Mouse (Mus musculus) stomach, postnatal 0 days (tissue): ENCODE measurements around the gene C1rb. TPM values are rescaled to one million over a fixed set of nuclear protein-coding genes. Genes with fewer than 3 reads are reported as not detected.
"Not testable (repeated sequence)": the region's sequence is repeated elsewhere in the genome, so short reads cannot be mapped to it uniquely, and the experiment has no call there.

Experiments
- ATAC-seq: fragments of 200-750 bp; cut with Nextera tagmentation; 2 replicates; pipeline ENCODE4 v1.8.0; 2017; ENCODE audit not compliant: low FRiP score, low TSS enrichment
- DNase-seq: peaks from one replicate; pipeline ENCODE4 v3.0.0-alpha.2; 2016; ENCODE audit warnings: low spot score
- H3K27ac ChIP-seq: fragments of 300-500 bp; sonication (generic); replicated peaks from 2 replicates; pipeline ENCODE4 v1.5.1; 2014; ENCODE audit warnings: mild to moderate bottlenecking, control low read depth
- H3K27me3 ChIP-seq: fragments of 300-500 bp; sonication (generic); 2 replicates; pipeline ENCODE4 v1.6.1; 2014; ENCODE audit warnings: low read length; ENCODE audit not compliant: control insufficient read depth, insufficient read depth
- H3K36me3 ChIP-seq: fragments of 300-500 bp; sonication (generic); 2 replicates; pipeline ENCODE4 v1.6.1; 2014; ENCODE audit warnings: low read length, mixed read lengths; ENCODE audit not compliant: control insufficient read depth, insufficient read depth
- H3K4me1 ChIP-seq: fragments of 300-500 bp; sonication (generic); replicated peaks from 2 replicates; pipeline ENCODE4 v1.6.1; 2014; ENCODE audit warnings: antibody characterized with exemption; ENCODE audit not compliant: control insufficient read depth, insufficient read depth
- H3K4me2 ChIP-seq: fragments of 300-500 bp; sonication (generic); replicated peaks from 2 replicates; pipeline ENCODE4 v1.6.1; 2014; ENCODE audit warnings: low read depth, mild to moderate bottlenecking, control low read depth, moderate library complexity
- H3K4me3 ChIP-seq: fragments of 300-500 bp; sonication (generic); 2 replicates; pipeline ENCODE4 v1.5.1; 2014; ENCODE audit warnings: low read depth, low read length, control low read depth
- H3K9ac ChIP-seq: fragments of 300-500 bp; sonication (generic); 2 replicates; pipeline ENCODE4 v1.6.1; 2014; ENCODE audit warnings: mild to moderate bottlenecking, low read length, control low read depth, mixed read lengths
- H3K9me3 ChIP-seq: fragments of 300-500 bp; sonication (generic); 2 replicates; pipeline ENCODE4 v1.6.1; 2016; ENCODE audit warnings: low read length; ENCODE audit not compliant: control insufficient read depth
- CTCF ChIP-seq: IDR thresholded peaks from 2 replicates; pipeline ENCODE4 v1.5.1; 2016; ENCODE audit warnings: antibody characterized with exemption, low read depth, mild to moderate bottlenecking, moderate library complexity
- EP300 ChIP-seq: optimal IDR thresholded peaks from 2 replicates; pipeline ENCODE3; 2016; ENCODE audit warnings: antibody characterized with exemption
- WGBS: fragments of 180-500 bp; shearing (Covaris S2); extraction: QIAGEN DNeasy Blood & Tissue Kit; methylation state at CpG from one replicate; pipeline ENCODE4 v1.1.7; 2014; 5-methylcytosine and 5-hydroxymethylcytosine counted together
- polyA plus RNA-seq: library from polyadenylated mRNA; unstranded; fragments of >200 nt; fragmentation: Nextera tagmentation; extraction: Ambion mirVana; gene quantifications from 2 replicates; pipeline ENCODE4 v1.2.1, GENCODE M21; 2015

The C1rb gene
- polyA plus RNA-seq, 1 experiment from 2014 or later = not detected

GRCm38 (mm10) chr6:124542284-124542683 lies 27.8 kb upstream of the C1rb start, which contains the start of gene C1s1:
C1s1 (minus strand) TSS chr6:124542359.
- H3K9me3 ChIP-seq, H3K9ac ChIP-seq, H3K4me3 ChIP-seq, H3K4me1 ChIP-seq, H3K27ac ChIP-seq, H3K27me3 ChIP-seq, H3K4me2 ChIP-seq, H3K36me3 ChIP-seq: not testable (repeated sequence)
- peak; percentile 93 for ATAC-seq
- peak; percentile 21 for DNase-seq
- TF ChIP-seq CTCF = peak; percentile 74
- 0% methylated on average over 1 of the region's 1 CpGs for WGBS

- H3K9me3 ChIP-seq = no peaks in the 10 kb centered on the region
- 79% methylated on average over 5 of the region's 6 CpGs for WGBS
- H3K4me1 ChIP-seq = no peaks in the 10 kb centered on the region
- no peak overlapping the region for H3K27ac ChIP-seq
- H3K4me3 ChIP-seq = no peak overlapping the region
- DNase-seq (peak; percentile 18), ATAC-seq (no peak)
- H3K27me3 ChIP-seq = no peaks in the 10 kb centered on the region
- H3K36me3 ChIP-seq = no peaks in the 10 kb centered on the region
- H3K4me2 ChIP-seq = no peak overlapping the region
- TF ChIP-seq EP300 (no peak), CTCF (peak; percentile 65)
- no peak overlapping the region for H3K9ac ChIP-seq
These were observed 25.6 kb upstream of the C1rb start for GRCm38 (mm10) chr6:124544466-124544865.

- Histone ChIP-seq H3K4me3 (no peak overlapping the region), H3K4me1 (no peaks in the 10 kb centered on the region), H3K9ac (no peak overlapping the region), H3K27me3 (no peaks in the 10 kb centered on the region), H3K27ac (no peak overlapping the region), H3K4me2 (no peak overlapping the region), H3K9me3 (no peaks in the 10 kb centered on the region), H3K36me3 (no peaks in the 10 kb centered on the region)
- 74% methylated on average over 2 of the region's 2 CpGs for WGBS
- ATAC-seq (no peak), DNase-seq (no peak)
- TF ChIP-seq EP300 (no peak), CTCF (peak; percentile 36)
These were observed 24.7 kb upstream of the C1rb start for GRCm38 (mm10) chr6:124545425-124545824.

- WGBS = 85% methylated on average over 2 of the region's 3 CpGs
These were observed 22.1 kb upstream of the C1rb start for GRCm38 (mm10) chr6:124547979-124548378.

GRCm38 (mm10) chr6:124549023-124549550 lies 21.0 kb upstream of the C1rb start:
- Histone ChIP-seq H3K27ac (no peak overlapping the region), H3K27me3 (no peaks in the 10 kb centered on the region), H3K4me2 (no peak overlapping the region), H3K9me3 (0 out of 2 replicates have a peak, but pooled peaks cover 2% of the 10 kb centered on the region), H3K4me3 (no peak overlapping the region), H3K4me1 (no peaks in the 10 kb centered on the region), H3K9ac (no peak overlapping the region), H3K36me3 (no peaks in the 10 kb centered on the region)
- ATAC-seq (no peak), DNase-seq (no peak)
- 76% methylated on average over 3 of the region's 3 CpGs for WGBS
- TF ChIP-seq EP300 (no peak), CTCF (no peak)

More at GRCm38 (mm10) chr6:124547979-124548378, 22.1 kb upstream of the C1rb start:
- H3K4me3 ChIP-seq, H3K36me3 ChIP-seq, H3K9ac ChIP-seq, H3K4me2 ChIP-seq, H3K27ac ChIP-seq, DNase-seq, H3K4me1 ChIP-seq, ATAC-seq, H3K9me3 ChIP-seq, H3K27me3 ChIP-seq: not testable (repeated sequence)

- Histone ChIP-seq H3K9me3 (0 out of 2 replicates have a peak, but pooled peaks cover 2% of the 10 kb centered on the region), H3K4me1 (no peaks in the 10 kb centered on the region), H3K27me3 (no peaks in the 10 kb centered on the region), H3K27ac (no peak overlapping the region), H3K9ac (no peak overlapping the region), H3K36me3 (no peaks in the 10 kb centered on the region), H3K4me3 (no peak overlapping the region), H3K4me2 (no peak overlapping the region)
- no peak for DNase-seq
- TF ChIP-seq CTCF = no peak
- no peak for TF ChIP-seq EP300
- ATAC-seq = no peak
- WGBS = 67% methylated on average over 22 of the region's 22 CpGs
These were observed 17.3 kb upstream of the C1rb start for GRCm38 (mm10) chr6:124552766-124553165.

- 67% methylated on average over 2 of the region's 2 CpGs for WGBS
- H3K9ac ChIP-seq, H3K4me1 ChIP-seq, H3K27me3 ChIP-seq, H3K36me3 ChIP-seq, ATAC-seq, DNase-seq, H3K4me2 ChIP-seq, H3K4me3 ChIP-seq, H3K27ac ChIP-seq, H3K9me3 ChIP-seq: not testable (repeated sequence)
These were observed 14.1 kb upstream of the C1rb start for GRCm38 (mm10) chr6:124555956-124556355.

- H3K4me3 ChIP-seq, H3K9ac ChIP-seq, H3K9me3 ChIP-seq, H3K4me1 ChIP-seq, H3K4me2 ChIP-seq, H3K36me3 ChIP-seq, ATAC-seq, H3K27me3 ChIP-seq, DNase-seq, H3K27ac ChIP-seq: not testable (repeated sequence)
- WGBS = 88% methylated on average over 4 of the region's 4 CpGs
These were observed 8.9 kb upstream of the C1rb start for GRCm38 (mm10) chr6:124561156-124561555.

GRCm38 (mm10) chr6:124561611-124562010 lies 8.5 kb upstream of the C1rb start:
- not testable (repeated sequence) for H3K9ac ChIP-seq, H3K4me3 ChIP-seq, DNase-seq, H3K4me2 ChIP-seq, H3K27ac ChIP-seq, H3K9me3 ChIP-seq, H3K36me3 ChIP-seq, H3K27me3 ChIP-seq, ATAC-seq, H3K4me1 ChIP-seq
- WGBS = 94% methylated on average over 2 of the region's 2 CpGs
